Mouse (Mus musculus) embryo, embryonic 11.5 days (tissue): ENCODE data around the gene Klhl30.

ENCODE experiments used
- DNase-seq: peaks from one replicate; pipeline ENCODE4 v3.0.0-alpha.2; 2012; ENCODE audit warnings: low read depth, low spot score

Gene Klhl30

DNA sequence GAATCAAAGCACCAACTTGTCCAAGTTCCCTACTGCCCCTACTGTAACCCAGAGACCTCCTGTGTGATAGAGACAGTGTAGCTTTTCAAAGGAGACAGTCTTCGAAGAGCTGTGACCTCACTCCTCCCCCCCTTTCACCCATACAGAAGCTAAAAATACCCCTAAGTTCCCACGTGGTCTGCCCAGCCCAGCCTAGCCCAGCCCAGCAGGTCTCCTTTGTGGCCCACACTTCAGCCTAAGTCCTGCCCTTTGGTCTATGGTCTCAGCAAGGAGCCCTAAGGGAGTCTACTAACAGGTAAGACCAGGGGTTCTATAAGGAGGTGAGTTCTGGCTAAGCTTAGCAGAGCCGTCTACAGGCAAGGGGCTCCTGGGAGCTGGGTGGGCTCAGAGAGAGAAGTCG lies at the start of gene Klhl30:
Gene Klhl30, plus strand, starts transcription at position 176 of the 400 bp plus-strand sequence.
- DNase-seq = no peak

DNA sequence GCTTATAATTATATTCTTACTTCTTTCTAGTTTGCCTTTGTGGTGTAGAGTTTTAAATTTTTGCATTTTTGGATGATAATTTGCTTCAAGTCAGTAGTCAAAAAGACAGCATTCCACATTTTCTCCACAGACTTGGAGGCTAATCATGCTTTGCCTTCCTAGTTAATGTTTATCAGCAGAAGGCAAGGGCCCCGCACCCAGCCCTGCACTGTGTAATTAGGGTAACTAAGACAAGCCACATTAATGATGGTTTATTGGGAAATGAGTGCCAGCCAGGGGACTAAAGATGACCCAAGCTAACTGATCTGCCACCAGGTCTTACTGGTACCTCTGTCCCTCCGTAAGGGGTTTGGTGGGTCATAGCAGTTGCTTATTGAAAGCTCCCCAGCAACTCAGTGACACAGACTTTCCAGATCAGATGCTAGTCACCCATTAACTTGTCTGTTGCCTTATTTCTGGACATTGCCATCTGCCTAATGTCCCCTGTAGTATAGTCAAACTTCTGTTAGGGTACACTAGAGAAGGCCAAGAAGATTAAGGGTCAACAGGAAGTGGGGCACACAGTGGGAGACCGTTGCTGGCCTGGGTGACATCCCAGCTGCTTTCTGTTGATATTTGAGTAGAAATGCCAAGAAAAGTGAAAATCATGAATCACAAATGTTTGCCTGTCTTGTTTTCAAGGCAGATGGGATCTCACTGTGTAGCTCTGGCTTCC lies 49.5 kb upstream of the Klhl30 start:
- DNase-seq = no peak

DNA sequence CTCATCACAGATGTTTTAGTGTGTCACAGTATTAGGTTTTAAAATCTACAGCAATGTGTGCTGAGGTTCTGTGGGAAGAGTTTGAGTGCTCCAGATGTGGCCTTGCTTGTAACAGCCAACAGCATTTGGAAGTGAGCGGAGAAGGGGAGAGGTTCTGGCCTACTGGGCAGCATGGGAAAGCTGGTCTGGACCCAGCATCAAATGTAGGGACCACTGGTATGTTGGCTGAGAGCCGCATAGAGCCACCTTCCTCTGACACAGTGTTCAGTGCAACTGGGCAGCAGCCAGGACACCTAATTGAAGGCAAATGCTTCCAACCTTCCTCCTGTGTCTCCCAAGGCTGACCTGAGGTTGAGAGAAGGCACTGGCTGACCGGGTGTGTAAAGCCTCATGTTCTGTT lies 48.8 kb upstream of the Klhl30 start:
- no peak for DNase-seq

- DNase-seq = no peak
Measured at GRCm38 (mm10) chr1:91304621-91305020, 46.2 kb upstream of the Klhl30 start.

- no peak for DNase-seq
Measured at GRCm38 (mm10) chr1:91309366-91310085, 41.3 kb upstream of the Klhl30 start.

- no peak for DNase-seq
Measured at GRCm38 (mm10) chr1:91312273-91312672, 38.5 kb upstream of the Klhl30 start.

- DNase-seq = no peak
Measured at GRCm38 (mm10) chr1:91313251-91313650, 37.6 kb upstream of the Klhl30 start.

GRCm38 (mm10) chr1:91317656-91318055 lies 33.2 kb upstream of the Klhl30 start:
- no peak for DNase-seq

DNA sequence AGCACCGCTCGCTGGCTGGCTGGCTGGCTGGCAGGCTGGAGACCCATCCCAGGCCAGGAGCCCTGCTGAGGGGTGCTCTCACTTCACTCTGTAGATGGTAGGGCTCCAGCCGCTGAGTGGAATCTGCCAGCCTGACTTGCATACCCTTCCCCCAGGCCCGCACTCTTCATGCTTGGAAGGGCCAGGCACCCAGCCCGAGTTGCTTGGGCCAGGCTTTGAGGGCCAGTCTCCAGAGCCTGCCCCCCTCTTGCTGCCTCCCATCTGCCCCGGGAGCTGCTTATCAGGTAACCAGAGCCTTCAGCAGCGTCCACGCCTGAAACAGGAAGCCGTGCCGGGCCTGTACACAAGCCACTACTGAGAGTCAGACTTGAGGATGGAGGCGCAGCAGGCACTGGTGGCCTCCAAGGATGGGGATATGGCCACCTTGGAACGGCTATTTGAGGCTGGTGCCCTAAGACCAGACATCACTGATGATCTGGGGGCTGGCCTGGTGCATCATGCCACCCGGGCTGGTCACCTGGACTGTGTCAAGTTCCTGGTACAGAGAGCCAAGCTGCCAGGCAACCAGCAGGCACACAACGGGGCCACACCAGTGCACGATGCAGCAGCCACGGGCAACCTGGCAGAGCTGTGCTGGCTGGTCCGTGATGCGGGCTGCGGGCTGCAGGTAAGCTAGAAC lies 28.9 kb upstream of the Klhl30 start, which contains the start of gene Espnl:
Gene Espnl, plus strand, starts transcription at position 316 of the 679 bp plus-strand sequence.
- no peak for DNase-seq

- DNase-seq = no peak
Measured at GRCm38 (mm10) chr1:91324646-91325045, 26.2 kb upstream of the Klhl30 start.

GRCm38 (mm10) chr1:91325488-91326042 lies 25.3 kb upstream of the Klhl30 start:
- no peak for DNase-seq

GRCm38 (mm10) chr1:91332102-91332501 lies 18.7 kb upstream of the Klhl30 start:
- DNase-seq = no peak

- no peak for DNase-seq
Measured at GRCm38 (mm10) chr1:91333582-91333981, 17.2 kb upstream of the Klhl30 start.

- no peak for DNase-seq
Measured at GRCm38 (mm10) chr1:91337355-91337754, 13.5 kb upstream of the Klhl30 start.

DNA sequence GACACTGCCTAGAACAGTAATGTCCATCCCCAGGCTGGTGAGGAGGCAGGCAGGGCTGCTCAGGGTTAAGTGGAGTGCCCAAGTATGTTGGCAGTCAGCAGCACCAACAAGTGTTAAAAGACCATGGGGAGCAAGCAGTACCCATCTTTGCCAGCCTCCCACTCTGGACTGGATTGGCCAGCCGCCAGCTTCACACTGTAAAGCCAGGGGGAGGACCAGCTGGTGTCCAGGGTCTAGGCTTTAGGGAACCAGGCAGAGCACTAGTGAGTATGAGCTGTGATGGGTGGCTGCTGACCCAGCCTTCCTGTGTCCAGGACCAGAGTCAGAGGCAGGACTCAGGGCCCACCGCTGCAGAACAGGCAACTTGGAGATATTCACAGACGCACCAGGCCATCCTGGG lies 6.8 kb upstream of the Klhl30 start:
- DNase-seq = no peak

GRCm38 (mm10) chr1:91344921-91345685 lies 5.7 kb upstream of the Klhl30 start:
- DNase-seq = no peak

DNA sequence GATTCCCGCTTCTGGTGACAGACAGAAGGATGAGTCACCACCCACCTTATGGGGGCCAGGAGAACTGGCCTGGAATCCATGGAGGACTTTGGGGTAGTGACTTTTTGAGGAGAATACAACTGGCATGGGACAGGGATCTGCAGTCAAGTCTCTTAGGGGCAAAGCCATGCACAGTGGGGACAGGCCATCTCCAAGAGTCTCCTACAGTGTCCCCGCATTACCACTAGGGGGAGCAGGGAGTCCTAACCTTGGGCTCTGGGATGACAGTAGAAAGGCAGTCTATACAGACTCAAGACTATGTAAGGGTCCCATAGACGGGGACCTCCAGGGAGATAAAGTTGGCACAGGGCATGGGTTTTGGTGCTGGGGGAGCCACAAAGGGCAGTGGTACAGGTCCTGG lies 3.9 kb upstream of the Klhl30 start:
- peak; percentile 57 for DNase-seq

GRCm38 (mm10) chr1:91351249-91351648 lies 433 bp downstream of the Klhl30 start:
- DNase-seq = no peak

GRCm38 (mm10) chr1:91352277-91352676 lies 1.5 kb downstream of the Klhl30 start:
- DNase-seq = no peak

DNA sequence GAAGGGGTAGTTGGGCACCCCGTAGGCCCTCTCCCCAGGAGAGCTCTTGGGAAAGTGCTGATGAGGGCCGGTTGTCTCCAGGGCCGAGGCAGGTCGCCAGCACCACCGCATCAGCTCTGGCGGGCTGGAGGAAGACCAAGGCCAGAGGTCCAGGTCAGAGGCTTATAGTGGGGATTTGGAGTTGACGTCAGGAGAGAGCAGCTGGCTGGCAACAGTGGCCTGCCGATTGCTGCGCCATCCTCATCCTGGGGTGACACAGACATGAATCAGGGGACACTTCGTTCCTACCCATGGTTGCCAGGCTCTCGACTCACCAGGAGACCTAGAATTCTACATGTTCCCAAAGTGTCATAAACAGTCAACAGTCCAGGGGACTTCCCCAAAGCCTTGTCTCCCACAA lies 5.3 kb downstream of the Klhl30 start:
- no peak for DNase-seq

DNA sequence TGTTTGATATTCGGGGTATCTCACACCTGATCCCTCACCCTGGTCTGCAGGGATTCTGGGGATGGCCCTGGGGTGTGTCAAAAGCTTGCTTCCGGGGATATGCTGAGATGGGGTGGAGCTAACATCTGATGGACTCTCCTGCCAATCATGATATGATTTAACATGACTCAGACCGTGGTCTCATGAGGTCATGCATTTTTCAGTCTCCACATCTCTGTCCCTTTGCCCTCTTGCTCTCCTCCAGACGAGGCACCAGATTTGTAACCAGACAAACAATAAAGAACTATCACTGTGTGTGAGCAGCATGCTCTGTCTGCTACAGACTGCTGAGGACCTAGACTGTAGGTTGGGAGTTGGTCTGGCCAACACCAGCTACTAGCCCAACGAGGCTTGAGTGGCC lies 11.3 kb downstream of the Klhl30 start:
- DNase-seq = no peak
